Mouse (Mus musculus) hindbrain, embryonic 14.5 days (tissue): Measurements from ENCODE around the gene Gramd2. TPM values are rescaled to one million over a fixed set of nuclear protein-coding genes. Genes with fewer than 3 reads are reported as not detected.
A peak's percentile ranks its signal among the peaks of the same experiment; 100 is the strongest.
"Not testable (repeated sequence)": the region's sequence is repeated elsewhere in the genome, so short reads cannot be mapped to it uniquely, and the experiment has no call there.

Experiments used
- ATAC-seq: fragments of 200-750 bp; cut with Nextera tagmentation; 2 replicates; pipeline ENCODE4 v1.8.0; 2017; ENCODE audit warnings: moderate number of reproducible peaks, mild to moderate bottlenecking, moderate TSS enrichment, moderate library complexity; ENCODE audit not compliant: low FRiP score
- DNase-seq: peaks from one replicate; pipeline ENCODE4 v3.0.0-alpha.2; 2015; ENCODE audit warnings: low spot score
- H3K27ac ChIP-seq: fragments of 300-500 bp; sonication (generic); 2 replicates; pipeline ENCODE4 v1.5.1; 2014; ENCODE audit warnings: mild to moderate bottlenecking, moderate library complexity
- H3K27me3 ChIP-seq: fragments of 300-500 bp; sonication (generic); 2 replicates; pipeline ENCODE4 v1.6.1; 2014; ENCODE audit warnings: mild to moderate bottlenecking, low read length, mixed read lengths; ENCODE audit not compliant: control insufficient read depth, insufficient read depth
- H3K36me3 ChIP-seq: fragments of 300-500 bp; sonication (generic); replicated peaks from 2 replicates; pipeline ENCODE4 v1.6.1; 2014; ENCODE audit not compliant: control insufficient read depth, insufficient read depth
- H3K4me1 ChIP-seq: fragments of 300-500 bp; sonication (generic); replicated peaks from 2 replicates; pipeline ENCODE4 v1.6.1; 2014; ENCODE audit warnings: antibody characterized with exemption, low read length, mixed read lengths; ENCODE audit not compliant: control insufficient read depth, insufficient read depth
- H3K4me2 ChIP-seq: fragments of 300-500 bp; sonication (generic); replicated peaks from 2 replicates; pipeline ENCODE4 v1.6.1; 2014; ENCODE audit warnings: mild to moderate bottlenecking, moderate library complexity
- H3K4me3 ChIP-seq: fragments of 300-500 bp; sonication (generic); replicated peaks from 2 replicates; pipeline ENCODE4 v1.5.1; 2014; ENCODE audit warnings: mild to moderate bottlenecking, low read length
- H3K9ac ChIP-seq: fragments of 300-500 bp; sonication (generic); 2 replicates; pipeline ENCODE4 v1.6.1; 2014
- H3K9me3 ChIP-seq: fragments of 300-500 bp; sonication (generic); 2 replicates; pipeline ENCODE4 v1.6.1; 2016; ENCODE audit warnings: low read length; ENCODE audit not compliant: control insufficient read depth
- WGBS: fragments of 180-500 bp; shearing (Covaris S2); extraction: QIAGEN DNeasy Blood & Tissue Kit; methylation state at CpG from one replicate; pipeline ENCODE4 v1.1.7; 2014; 5-methylcytosine and 5-hydroxymethylcytosine counted together
- polyA plus RNA-seq: library from polyadenylated mRNA; unstranded; fragments of >200 nt; fragmentation: Nextera tagmentation; extraction: Ambion mirVana; gene quantifications from 2 replicates; pipeline ENCODE4 v1.2.1, GENCODE M21; 2014

Gene Gramd2
- polyA plus RNA-seq, 1 experiment from 2014 or later = 2.9 TPM

GRCm38 (mm10) chr9:59749581-59750265 lies 69.8 kb downstream of the Gramd2 start:
- Histone ChIP-seq H3K4me1 (peaks cover 24% of the 10 kb centered on the region), H3K4me2 (peak overlapping the region; percentile 77), H3K36me3 (no peaks in the 10 kb centered on the region), H3K27ac (peak overlapping the region; percentile 85), H3K9me3 (no peaks in the 10 kb centered on the region), H3K27me3 (no peaks in the 10 kb centered on the region), H3K9ac (peak overlapping the region; percentile 70), H3K4me3 (peak overlapping the region; percentile 95)
- 36% methylated on average over 12 of the region's 12 CpGs for WGBS
- no peak for ATAC-seq
- DNase-seq = peak; percentile 25

GRCm38 (mm10) chr9:59750267-59751065 lies 70.5 kb downstream of the Gramd2 start, which contains the start of the genes Senp8 and Myo9a:
Gene Senp8, minus strand, starts transcription at chr9:59750710.
Gene Myo9a, plus strand, starts transcription at chr9:59750896.
- Histone ChIP-seq H3K4me1 (peaks cover 24% of the 10 kb centered on the region), H3K27ac (peak within 1 kb of the TSS; percentile 91), H3K4me3 (peak within 1 kb of the TSS; percentile 95), H3K36me3 (no peaks in the 10 kb centered on the region), H3K27me3 (no peaks in the 10 kb centered on the region), H3K9me3 (no peaks in the 10 kb centered on the region), H3K9ac (peak within 1 kb of the TSS; percentile 93), H3K4me2 (peak within 1 kb of the TSS; percentile 81)
- under 1% methylated on average over 56 of the region's 59 CpGs for WGBS
- ATAC-seq (peak; percentile 94), DNase-seq (peak; percentile 99)

GRCm38 (mm10) chr9:59751066-59751581 lies 71.2 kb downstream of the Gramd2 start:
- DNase-seq = no peak
- H3K9me3 ChIP-seq = no peaks in the 10 kb centered on the region
- H3K27ac ChIP-seq = peak overlapping the region; percentile 91
- peak overlapping the region; percentile 81 for H3K4me2 ChIP-seq
- peak; percentile 91 for ATAC-seq
- no peaks in the 10 kb centered on the region for H3K36me3 ChIP-seq
- H3K27me3 ChIP-seq = no peaks in the 10 kb centered on the region
- H3K4me3 ChIP-seq = peak overlapping the region; percentile 95
- H3K4me1 ChIP-seq = peaks cover 24% of the 10 kb centered on the region
- 0% methylated on average over 38 of the region's 49 CpGs for WGBS
- H3K9ac ChIP-seq = peak overlapping the region; percentile 93

- DNase-seq (no peak), ATAC-seq (no peak)
- 0 out of 2 replicates have a peak overlapping the region, but pooled peaks have one; percentile 91 for H3K27ac ChIP-seq
- no peaks in the 10 kb centered on the region for H3K27me3 ChIP-seq
- H3K9ac ChIP-seq = peak overlapping the region; percentile 93
- H3K4me1 ChIP-seq = peaks cover 24% of the 10 kb centered on the region
- 7% methylated on average over 2 of the region's 2 CpGs for WGBS
- H3K4me3 ChIP-seq = peak overlapping the region; percentile 95
- peak overlapping the region; percentile 81 for H3K4me2 ChIP-seq
- no peaks in the 10 kb centered on the region for H3K36me3 ChIP-seq
- H3K9me3 ChIP-seq = no peaks in the 10 kb centered on the region
Observed at GRCm38 (mm10) chr9:59751966-59752365, 72.0 kb downstream of the Gramd2 start.

DNA sequence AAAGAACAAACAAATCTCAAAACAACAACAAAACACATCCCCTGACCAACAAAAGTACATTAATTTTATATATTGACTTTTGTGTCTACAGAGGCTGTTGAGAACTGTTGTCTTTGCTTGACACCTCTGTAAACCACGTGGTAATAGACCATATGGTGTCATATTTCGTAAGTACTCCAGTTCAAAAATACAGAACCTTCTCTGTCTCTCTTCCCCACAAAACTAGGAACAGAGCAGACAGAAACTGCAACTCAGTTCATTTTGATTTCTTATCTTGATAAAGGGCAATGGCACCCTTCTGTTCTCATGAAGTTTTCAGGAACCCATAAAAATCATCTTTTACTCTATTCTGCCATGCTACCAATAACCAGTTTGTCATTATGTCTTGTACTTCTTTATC lies 75.3 kb downstream of the Gramd2 start:
- Histone ChIP-seq H3K4me1 (peaks cover 18% of the 10 kb centered on the region), H3K9ac (no peak overlapping the region), H3K36me3 (no peaks in the 10 kb centered on the region), H3K27ac (no peak overlapping the region), H3K27me3 (no peaks in the 10 kb centered on the region), H3K4me2 (no peak overlapping the region), H3K9me3 (no peaks in the 10 kb centered on the region), H3K4me3 (no peak overlapping the region)
- ATAC-seq (no peak), DNase-seq (no peak)
- WGBS = 71% methylated on average over 2 of the region's 2 CpGs

- H3K4me2 ChIP-seq, H3K9me3 ChIP-seq, H3K27ac ChIP-seq, H3K4me3 ChIP-seq, ATAC-seq, H3K36me3 ChIP-seq, H3K27me3 ChIP-seq, H3K9ac ChIP-seq, DNase-seq: not testable (repeated sequence)
- WGBS = 97% methylated on average over 2 of the region's 3 CpGs
- peaks cover 13% of the 10 kb centered on the region for H3K4me1 ChIP-seq
Observed at GRCm38 (mm10) chr9:59757016-59757415, 77.1 kb downstream of the Gramd2 start.

GRCm38 (mm10) chr9:59760515-59760914 lies 80.6 kb downstream of the Gramd2 start:
- ATAC-seq (no peak), DNase-seq (no peak)
- Histone ChIP-seq H3K9ac (no peak overlapping the region), H3K4me2 (no peak overlapping the region), H3K36me3 (no peaks in the 10 kb centered on the region), H3K27ac (no peak overlapping the region), H3K27me3 (no peaks in the 10 kb centered on the region), H3K4me3 (no peak overlapping the region), H3K9me3 (no peaks in the 10 kb centered on the region), H3K4me1 (no peaks in the 10 kb centered on the region)
- WGBS = 92% methylated on average over 3 of the region's 3 CpGs

DNA sequence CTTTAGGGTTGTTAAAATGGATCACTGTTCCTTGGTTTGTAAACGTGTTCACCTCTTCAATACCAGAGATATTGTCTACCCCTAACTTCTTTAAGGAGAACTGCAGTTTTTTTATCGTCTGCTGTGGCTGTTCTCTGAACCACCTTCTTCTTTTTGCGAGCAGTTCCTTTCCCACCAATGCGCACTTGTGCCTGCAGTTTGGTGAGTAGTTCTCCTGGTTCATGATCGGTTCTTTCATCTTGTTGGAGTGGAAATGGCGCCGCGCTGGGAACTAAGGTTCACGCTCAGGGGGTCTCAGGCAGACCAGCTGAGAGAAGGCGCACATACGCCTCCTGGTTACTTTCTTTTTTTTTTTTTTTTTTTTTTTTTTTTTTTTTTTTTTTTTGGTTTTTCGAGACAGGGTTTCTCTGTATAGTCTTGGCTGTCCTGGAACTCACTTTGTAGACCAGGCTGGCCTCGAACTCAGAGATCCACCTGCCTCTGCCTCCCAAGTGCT lies 87.1 kb downstream of the Gramd2 start:
- ATAC-seq, H3K27me3 ChIP-seq, H3K4me1 ChIP-seq, H3K4me2 ChIP-seq, H3K9me3 ChIP-seq, H3K4me3 ChIP-seq, H3K36me3 ChIP-seq, H3K9ac ChIP-seq, DNase-seq, H3K27ac ChIP-seq: not testable (repeated sequence)
- 90% methylated on average over 12 of the region's 13 CpGs for WGBS
